Mouse (Mus musculus): ENCODE measurements around the gene Smco4.

DNA sequence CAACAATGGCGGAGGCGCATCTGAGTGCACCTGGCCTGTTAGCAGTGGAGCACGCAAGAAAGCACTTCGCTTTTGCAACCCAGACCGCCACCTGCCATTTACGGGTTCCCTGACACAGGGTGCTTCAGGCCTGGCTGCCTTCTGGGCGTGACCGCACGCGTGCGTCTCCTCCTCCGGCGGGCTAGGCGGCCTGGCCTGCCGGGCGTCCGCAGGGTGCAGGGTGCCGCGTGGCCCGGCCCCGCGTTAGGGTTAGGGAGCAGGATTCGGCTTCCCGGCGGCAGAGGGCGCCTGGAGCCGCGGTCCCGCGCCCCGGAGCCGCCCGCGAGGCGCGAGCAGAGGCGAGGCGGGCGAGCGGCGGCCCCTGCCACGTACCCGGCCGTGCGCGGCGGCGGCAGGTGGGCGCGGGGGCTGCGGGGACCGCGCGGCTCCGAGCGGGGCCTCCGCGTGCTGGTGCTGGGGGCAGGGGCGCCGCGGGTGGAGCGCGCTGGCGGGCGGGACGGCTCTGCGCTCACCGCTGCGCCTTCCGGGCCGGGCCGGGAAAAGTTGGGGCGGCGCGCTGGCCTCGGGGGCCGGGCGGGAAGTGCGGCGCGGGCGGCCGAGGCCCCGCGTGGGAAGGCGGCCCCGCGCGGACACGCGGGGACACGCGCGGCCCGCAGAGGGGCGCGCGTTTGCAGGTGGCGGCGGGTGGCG, at the start of gene Smco4:
- TF ChIP-seq CTCF (IDR thresholded peaks at IDR 0.05; ENCODE audit: extremely low read depth, insufficient read length, insufficient replicate concordance, low read depth, low read length) (peak; percentile 48), POLR2A (IDR thresholded peaks at IDR 0.05; ENCODE audit: low read depth, low read length) (peak; percentile 24; the same call in 1 of the 2 replicates)

All from small intestine, adult 2 months (tissue).